Mouse (Mus musculus): Measurements from ENCODE around the gene Myo18b. TPM values are rescaled to one million over a fixed set of nuclear protein-coding genes. Genes with fewer than 3 reads are reported as not detected.

The Myo18b gene
- polyA plus RNA-seq, 1 experiment = not detected

DNA sequence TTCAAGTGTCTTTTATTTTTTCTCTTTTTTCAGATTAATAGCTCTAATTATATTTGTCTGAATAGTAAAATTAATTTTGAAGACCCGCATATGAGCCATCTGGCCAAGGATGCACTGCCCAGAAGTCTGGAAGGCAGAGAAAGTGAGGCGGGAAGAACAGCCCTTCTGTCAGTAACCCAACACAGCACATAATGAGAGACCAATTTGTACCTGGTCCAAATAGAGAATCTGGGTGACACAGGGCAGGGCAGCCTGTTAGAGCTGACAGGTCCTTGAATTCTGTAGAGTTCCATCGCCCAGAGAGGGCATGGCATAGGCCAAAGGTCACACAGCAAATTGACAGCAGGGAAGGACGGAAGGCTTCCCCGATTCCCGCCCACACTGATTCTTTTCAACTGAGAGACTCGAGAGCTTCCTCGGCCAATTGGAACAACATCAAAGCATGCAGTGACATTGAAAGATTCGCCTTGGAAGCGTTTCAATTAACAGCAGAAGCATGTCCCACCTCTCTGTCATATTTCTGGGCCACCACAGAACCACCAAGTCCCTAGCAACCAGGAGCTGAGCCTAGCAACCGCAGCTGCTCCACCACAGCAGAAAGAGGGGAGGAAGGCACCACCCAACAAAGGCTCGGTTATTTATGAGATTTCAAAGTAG, 36.7 kb downstream of the Myo18b start:
- TF ChIP-seq MAX (IDR thresholded peaks at IDR 0.05) (no peak), CTCF (IDR thresholded peaks at IDR 0.05; ENCODE audit: control insufficient read depth, insufficient read depth, insufficient read length) (no peak), CEBPB (IDR thresholded peaks at IDR 0.05; ENCODE audit: low read depth) (no peak), FOSL1 (IDR thresholded peaks at IDR 0.05; ENCODE audit: insufficient read depth, low read length, poor library complexity, severe bottlenecking) (no peak), MYOG (IDR thresholded peaks at IDR 0.05; ENCODE audit: control insufficient read depth, extremely low read depth, insufficient read length) (no peak), MYOD1 (IDR thresholded peaks at IDR 0.05; ENCODE audit: control insufficient read depth, insufficient read length, low read depth) (no peak), USF1 (IDR thresholded peaks at IDR 0.05; ENCODE audit: low read depth) (no peak)
- H3ac ChIP-seq (ENCODE audit: control insufficient read depth, insufficient read length, low read depth) = no peak overlapping the region

DNA sequence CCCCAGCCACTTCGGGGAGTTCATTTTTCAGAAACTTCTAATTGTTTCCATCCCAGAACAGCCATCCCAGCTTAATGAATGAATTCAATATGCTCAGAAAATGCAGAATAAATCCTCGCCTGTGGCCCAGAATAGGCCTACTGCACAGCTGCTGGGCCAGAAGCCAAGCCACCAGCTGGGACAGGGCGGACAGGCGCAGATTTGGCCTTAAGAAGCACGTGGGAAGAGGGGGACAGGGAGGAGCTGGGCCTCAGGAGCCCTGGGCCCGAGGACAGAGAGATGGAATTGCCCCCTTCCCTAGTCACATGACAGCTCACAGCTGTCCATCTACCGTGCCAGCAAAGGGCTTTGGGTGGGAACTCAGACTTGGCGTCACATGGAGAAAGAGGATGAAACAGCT, 43.0 kb downstream of the Myo18b start:
- Histone ChIP-seq H3K4me3 (ENCODE audit: insufficient read depth, poor library complexity, severe bottlenecking) (no peak overlapping the region), H3K36me3 (ENCODE audit: control insufficient read depth, insufficient read depth) (no peaks in the 10 kb centered on the region), H3K27me3 (ENCODE audit: control insufficient read depth, insufficient read depth, insufficient read length) (no peaks in the 10 kb centered on the region), H3K79me2 (ENCODE audit: control insufficient read depth, insufficient read depth) (no peaks in the 10 kb centered on the region), H3ac (ENCODE audit: control insufficient read depth, insufficient read length, low read depth) (no peak overlapping the region), H3K79me3 (ENCODE audit: low read depth) (no peaks in the 10 kb centered on the region)
- TF ChIP-seq MAX (IDR thresholded peaks at IDR 0.05) (no peak), MYOG (IDR thresholded peaks at IDR 0.05; ENCODE audit: control insufficient read depth, extremely low read depth, insufficient read length) (no peak), CTCF (IDR thresholded peaks at IDR 0.05; ENCODE audit: control insufficient read depth, insufficient read depth, insufficient read length) (no peak)

More for the DNA sequence above, 36.7 kb downstream of the Myo18b start:
- Histone ChIP-seq H3K79me2 (ENCODE audit: control insufficient read depth, insufficient read depth) (no peaks in the 10 kb centered on the region), H3K79me3 (ENCODE audit: low read depth) (no peaks in the 10 kb centered on the region), H3K27me3 (ENCODE audit: control insufficient read depth, insufficient read depth, insufficient read length) (no peaks in the 10 kb centered on the region), H3K4me3 (ENCODE audit: insufficient read depth, poor library complexity, severe bottlenecking) (no peak overlapping the region), H3K36me3 (ENCODE audit: control insufficient read depth, insufficient read depth) (no peaks in the 10 kb centered on the region)

DNA sequence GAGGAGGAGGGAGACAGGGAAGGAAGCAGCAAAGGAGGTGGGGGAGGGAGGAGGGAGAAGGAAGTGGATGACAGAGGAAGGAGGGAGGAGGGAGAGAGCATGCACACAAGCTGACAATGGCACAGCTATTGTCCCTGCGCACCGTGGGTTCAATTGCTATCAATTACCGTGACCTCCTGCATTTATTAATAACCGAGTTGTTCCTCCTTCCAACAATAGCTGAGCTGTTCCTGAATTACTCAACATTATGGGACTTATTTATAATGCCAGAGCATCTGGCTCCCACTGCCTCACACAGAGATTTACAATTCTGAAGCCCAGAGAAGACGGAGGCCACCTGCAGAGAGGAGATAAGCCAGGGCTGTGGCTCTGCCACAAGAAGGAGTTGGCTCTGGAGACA, 44.8 kb downstream of the Myo18b start:
- no peaks in the 10 kb centered on the region for H3K79me3 ChIP-seq (ENCODE audit: low read depth)
- no peak overlapping the region for H3K4me3 ChIP-seq (ENCODE audit: insufficient read depth, poor library complexity, severe bottlenecking)
- no peaks in the 10 kb centered on the region for H3K79me2 ChIP-seq (ENCODE audit: control insufficient read depth, insufficient read depth)
- H3K36me3 ChIP-seq (ENCODE audit: control insufficient read depth, insufficient read depth) = no peaks in the 10 kb centered on the region
- TF ChIP-seq USF1 (IDR thresholded peaks at IDR 0.05; ENCODE audit: low read depth) = no peak
- no peak for TF ChIP-seq MYOD1 (IDR thresholded peaks at IDR 0.05; ENCODE audit: control insufficient read depth, insufficient read length, low read depth)
- no peak for TF ChIP-seq MAX (IDR thresholded peaks at IDR 0.05)
- no peak for TF ChIP-seq CEBPB (IDR thresholded peaks at IDR 0.05; ENCODE audit: low read depth)
- no peak for TF ChIP-seq MYOG (IDR thresholded peaks at IDR 0.05; ENCODE audit: control insufficient read depth, extremely low read depth, insufficient read length)
- no peak for TF ChIP-seq CTCF (IDR thresholded peaks at IDR 0.05; ENCODE audit: control insufficient read depth, insufficient read depth, insufficient read length)
- no peak for TF ChIP-seq FOSL1 (IDR thresholded peaks at IDR 0.05; ENCODE audit: insufficient read depth, low read length, poor library complexity, severe bottlenecking)
- H3ac ChIP-seq (ENCODE audit: control insufficient read depth, insufficient read length, low read depth) = no peak overlapping the region
- H3K27me3 ChIP-seq (ENCODE audit: control insufficient read depth, insufficient read depth, insufficient read length) = no peaks in the 10 kb centered on the region

DNA sequence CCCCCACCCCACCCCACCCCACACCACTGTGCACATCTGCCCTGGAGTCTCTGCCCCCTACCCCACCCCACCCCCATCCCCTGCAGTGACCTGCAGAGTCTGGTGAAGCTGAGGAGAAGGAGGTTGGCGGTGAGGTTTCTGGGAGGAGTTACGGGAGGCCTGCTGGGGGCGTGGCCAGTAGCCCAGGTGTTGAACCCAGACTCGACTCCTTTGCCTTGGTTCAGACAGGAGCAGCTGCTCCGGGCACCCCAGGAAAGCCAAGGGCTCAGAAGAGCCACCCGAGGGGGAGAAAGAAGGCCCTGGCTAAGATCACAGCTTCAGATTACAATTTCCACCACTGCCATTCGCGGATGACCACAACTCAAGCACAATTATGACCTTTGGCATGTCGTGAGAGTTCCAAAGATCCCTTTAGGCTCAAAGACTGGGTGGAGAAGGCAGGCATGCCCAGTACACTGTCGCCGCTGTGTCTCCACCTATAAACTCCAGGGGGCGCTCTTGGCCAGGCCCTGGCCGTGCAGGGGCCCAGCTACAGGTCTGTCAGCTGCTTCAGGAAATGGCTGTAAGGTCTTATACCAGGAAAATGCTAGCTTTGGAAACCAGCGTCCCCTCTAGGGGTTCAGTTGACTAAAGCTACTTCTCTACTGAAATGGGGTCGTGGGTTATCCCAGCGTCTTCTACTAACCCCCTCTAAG, 47.4 kb downstream of the Myo18b start:
- no peak overlapping the region for H3K4me3 ChIP-seq (ENCODE audit: insufficient read depth, poor library complexity, severe bottlenecking)

DNA sequence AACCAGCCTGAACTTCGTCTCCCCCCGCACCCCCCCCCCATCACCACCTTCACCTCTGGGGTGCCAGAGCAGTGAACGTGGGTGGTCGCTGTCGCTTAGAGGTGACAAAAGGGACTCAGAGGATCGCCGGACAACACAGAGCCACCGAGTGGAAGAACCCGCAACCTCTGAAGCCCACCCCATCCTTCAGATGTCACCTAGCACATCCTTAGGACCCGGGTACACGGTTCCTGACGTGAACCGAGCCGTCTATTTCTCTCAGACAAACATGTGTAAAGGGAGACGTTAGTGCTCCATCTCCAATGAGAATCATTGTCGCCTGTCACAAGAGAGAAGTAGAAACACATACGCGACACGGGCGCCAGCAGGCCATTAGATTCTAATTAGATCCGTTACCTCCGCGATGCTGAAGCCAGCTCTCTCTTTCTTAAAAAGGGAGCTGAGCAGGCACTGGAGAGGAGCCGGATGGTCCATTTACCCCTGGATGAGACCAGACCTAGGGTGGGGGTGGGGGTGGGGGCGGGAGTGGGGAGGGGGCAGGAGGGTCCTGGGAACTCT, 48.1 kb downstream of the Myo18b start:
- Histone ChIP-seq H3K79me2 (ENCODE audit: control insufficient read depth, insufficient read depth) (no peaks in the 10 kb centered on the region), H3K4me3 (ENCODE audit: insufficient read depth, poor library complexity, severe bottlenecking) (no peak overlapping the region), H3K36me3 (ENCODE audit: control insufficient read depth, insufficient read depth) (no peaks in the 10 kb centered on the region), H3ac (ENCODE audit: control insufficient read depth, insufficient read length, low read depth) (no peak overlapping the region), H3K27me3 (ENCODE audit: control insufficient read depth, insufficient read depth, insufficient read length) (no peaks in the 10 kb centered on the region), H3K79me3 (ENCODE audit: low read depth) (no peaks in the 10 kb centered on the region)
- no peak for TF ChIP-seq MAX (IDR thresholded peaks at IDR 0.05)
- no peak for TF ChIP-seq MYOD1 (IDR thresholded peaks at IDR 0.05; ENCODE audit: control insufficient read depth, insufficient read length, low read depth)
- no peak for TF ChIP-seq MYOG (IDR thresholded peaks at IDR 0.05; ENCODE audit: control insufficient read depth, extremely low read depth, insufficient read length)
- TF ChIP-seq CEBPB (IDR thresholded peaks at IDR 0.05; ENCODE audit: low read depth) = no peak
- TF ChIP-seq FOSL1 (IDR thresholded peaks at IDR 0.05; ENCODE audit: insufficient read depth, low read length, poor library complexity, severe bottlenecking) = no peak
- no peak for TF ChIP-seq USF1 (IDR thresholded peaks at IDR 0.05; ENCODE audit: low read depth)
- TF ChIP-seq CTCF (IDR thresholded peaks at IDR 0.05; ENCODE audit: control insufficient read depth, insufficient read depth, insufficient read length) = no peak

More for the DNA sequence above, 47.4 kb downstream of the Myo18b start:
- Histone ChIP-seq H3K36me3 (ENCODE audit: control insufficient read depth, insufficient read depth) (no peaks in the 10 kb centered on the region), H3K79me3 (ENCODE audit: low read depth) (no peaks in the 10 kb centered on the region), H3K27me3 (ENCODE audit: control insufficient read depth, insufficient read depth, insufficient read length) (no peaks in the 10 kb centered on the region), H3ac (ENCODE audit: control insufficient read depth, insufficient read length, low read depth) (no peak overlapping the region), H3K79me2 (ENCODE audit: control insufficient read depth, insufficient read depth) (no peaks in the 10 kb centered on the region)
- TF ChIP-seq USF1 (IDR thresholded peaks at IDR 0.05; ENCODE audit: low read depth) = no peak
- TF ChIP-seq CEBPB (IDR thresholded peaks at IDR 0.05; ENCODE audit: low read depth) = no peak
- TF ChIP-seq MYOD1 (IDR thresholded peaks at IDR 0.05; ENCODE audit: control insufficient read depth, insufficient read length, low read depth) = no peak
- no peak for TF ChIP-seq MAX (IDR thresholded peaks at IDR 0.05)
- TF ChIP-seq MYOG (IDR thresholded peaks at IDR 0.05; ENCODE audit: control insufficient read depth, extremely low read depth, insufficient read length) = no peak
- TF ChIP-seq FOSL1 (IDR thresholded peaks at IDR 0.05; ENCODE audit: insufficient read depth, low read length, poor library complexity, severe bottlenecking) = no peak
- TF ChIP-seq CTCF (IDR thresholded peaks at IDR 0.05; ENCODE audit: control insufficient read depth, insufficient read depth, insufficient read length) = no peak
